Mouse (Mus musculus) small intestine, adult 2 months (tissue): Measurements from ENCODE around the gene C2cd4b.

Source experiments
- CTCF ChIP-seq: fragments of 200-500 bp; IDR thresholded peaks from 2 replicates; pipeline ENCODE4 v1.5.1; 2012; ENCODE audit warnings: low read depth, mild to moderate bottlenecking, control low read depth, inconsistent platforms, low read length, moderate library complexity, mixed read lengths; ENCODE audit not compliant: insufficient replicate concordance, insufficient read length; ENCODE audit errors: extremely low read depth
- POLR2A ChIP-seq: fragments of 200-500 bp; IDR thresholded peaks from 2 replicates; pipeline ENCODE4 v1.6.1; 2012; ENCODE audit warnings: low read depth, mild to moderate bottlenecking, control low read depth, inconsistent platforms, low read length, moderate library complexity

DNA sequence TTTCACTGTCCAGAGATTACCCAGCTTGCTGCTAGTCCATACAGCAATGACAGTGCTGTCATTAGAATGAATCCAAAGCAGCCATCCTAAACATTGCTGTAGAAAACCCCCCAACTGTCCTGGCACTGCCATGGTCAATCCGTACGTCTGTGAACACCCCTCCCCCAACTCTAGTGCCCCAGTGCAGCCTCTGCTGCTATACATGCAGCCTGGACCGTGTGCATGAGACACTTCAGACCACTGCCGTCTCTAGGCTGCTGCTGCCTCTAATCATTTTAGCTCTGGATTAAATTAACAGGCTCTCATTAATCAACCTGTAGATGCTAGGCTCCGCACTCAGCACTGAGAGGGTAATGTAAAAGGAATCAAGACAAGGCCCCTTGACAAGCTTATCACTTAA is 47.8 kb downstream of the C2cd4b start:
- TF ChIP-seq CTCF (no peak), POLR2A (no peak)
